Mouse (Mus musculus): Measurements from ENCODE around the gene Kcnh4. TPM values are rescaled to one million over a fixed set of nuclear protein-coding genes. Genes with fewer than 3 reads are reported as not detected.

Kcnh4 gene
- polyA plus RNA-seq, 1 experiment = not detected

GRCm38 (mm10) chr11:100721776-100722492 is 37.8 kb downstream of the Kcnh4 start:
- Histone ChIP-seq H3K79me2 (ENCODE audit: control insufficient read depth, insufficient read depth) (peaks cover 80% of the 10 kb centered on the region), H3K79me3 (ENCODE audit: low read depth) (peaks cover 43% of the 10 kb centered on the region), H3K36me3 (ENCODE audit: control insufficient read depth, insufficient read depth) (peaks cover 38% of the 10 kb centered on the region), H3K4me3 (ENCODE audit: insufficient read depth, poor library complexity, severe bottlenecking) (no peak overlapping the region), H3ac (ENCODE audit: control insufficient read depth, insufficient read length, low read depth) (no peak overlapping the region), H3K27me3 (ENCODE audit: control insufficient read depth, insufficient read depth, insufficient read length) (no peaks in the 10 kb centered on the region)
- TF ChIP-seq CEBPB (IDR thresholded peaks at IDR 0.05; ENCODE audit: low read depth) (no peak), USF1 (IDR thresholded peaks at IDR 0.05; ENCODE audit: low read depth) (no peak), CTCF (IDR thresholded peaks at IDR 0.05; ENCODE audit: control insufficient read depth, insufficient read depth, insufficient read length) (no peak), MYOG (IDR thresholded peaks at IDR 0.05; ENCODE audit: control insufficient read depth, extremely low read depth, insufficient read length) (no peak), MAX (IDR thresholded peaks at IDR 0.05) (no peak), MYOD1 (IDR thresholded peaks at IDR 0.05; ENCODE audit: control insufficient read depth, insufficient read length, low read depth) (no peak), FOSL1 (IDR thresholded peaks at IDR 0.05; ENCODE audit: insufficient read depth, low read length, poor library complexity, severe bottlenecking) (no peak)

GRCm38 (mm10) chr11:100721254-100721653 is 38.5 kb downstream of the Kcnh4 start:
- no peaks in the 10 kb centered on the region for H3K27me3 ChIP-seq (ENCODE audit: control insufficient read depth, insufficient read depth, insufficient read length)
- peaks cover 73% of the 10 kb centered on the region for H3K79me2 ChIP-seq (ENCODE audit: control insufficient read depth, insufficient read depth)
- no peak overlapping the region for H3K4me3 ChIP-seq (ENCODE audit: insufficient read depth, poor library complexity, severe bottlenecking)
- H3K36me3 ChIP-seq (ENCODE audit: control insufficient read depth, insufficient read depth) = peaks cover 42% of the 10 kb centered on the region
- TF ChIP-seq FOSL1 (IDR thresholded peaks at IDR 0.05; ENCODE audit: insufficient read depth, low read length, poor library complexity, severe bottlenecking) (no peak), USF1 (IDR thresholded peaks at IDR 0.05; ENCODE audit: low read depth) (no peak), CTCF (IDR thresholded peaks at IDR 0.05; ENCODE audit: control insufficient read depth, insufficient read depth, insufficient read length) (no peak), MAX (IDR thresholded peaks at IDR 0.05) (no peak), MYOG (IDR thresholded peaks at IDR 0.05; ENCODE audit: control insufficient read depth, extremely low read depth, insufficient read length) (no peak), MYOD1 (IDR thresholded peaks at IDR 0.05; ENCODE audit: control insufficient read depth, insufficient read length, low read depth) (no peak), CEBPB (IDR thresholded peaks at IDR 0.05; ENCODE audit: low read depth) (no peak)
- H3ac ChIP-seq (ENCODE audit: control insufficient read depth, insufficient read length, low read depth) = peak overlapping the region; percentile 35
- H3K79me3 ChIP-seq (ENCODE audit: low read depth) = peaks cover 40% of the 10 kb centered on the region

GRCm38 (mm10) chr11:100720345-100720744 is 39.4 kb downstream of the Kcnh4 start:
- Histone ChIP-seq H3K36me3 (ENCODE audit: control insufficient read depth, insufficient read depth) (peaks cover 46% of the 10 kb centered on the region), H3K4me3 (ENCODE audit: insufficient read depth, poor library complexity, severe bottlenecking) (no peak overlapping the region), H3K27me3 (ENCODE audit: control insufficient read depth, insufficient read depth, insufficient read length) (no peaks in the 10 kb centered on the region), H3K79me2 (ENCODE audit: control insufficient read depth, insufficient read depth) (peaks cover 64% of the 10 kb centered on the region), H3ac (ENCODE audit: control insufficient read depth, insufficient read length, low read depth) (no peak overlapping the region), H3K79me3 (ENCODE audit: low read depth) (peaks cover 36% of the 10 kb centered on the region)
- TF ChIP-seq CEBPB (IDR thresholded peaks at IDR 0.05; ENCODE audit: low read depth) (no peak), FOSL1 (IDR thresholded peaks at IDR 0.05; ENCODE audit: insufficient read depth, low read length, poor library complexity, severe bottlenecking) (no peak), CTCF (IDR thresholded peaks at IDR 0.05; ENCODE audit: control insufficient read depth, insufficient read depth, insufficient read length) (no peak)

GRCm38 (mm10) chr11:100719893-100720292 is 39.8 kb downstream of the Kcnh4 start:
- no peak overlapping the region for H3ac ChIP-seq (ENCODE audit: control insufficient read depth, insufficient read length, low read depth)
- H3K79me3 ChIP-seq (ENCODE audit: low read depth) = peaks cover 32% of the 10 kb centered on the region
- H3K27me3 ChIP-seq (ENCODE audit: control insufficient read depth, insufficient read depth, insufficient read length) = no peaks in the 10 kb centered on the region
- H3K79me2 ChIP-seq (ENCODE audit: control insufficient read depth, insufficient read depth) = peaks cover 60% of the 10 kb centered on the region
- H3K4me3 ChIP-seq (ENCODE audit: insufficient read depth, poor library complexity, severe bottlenecking) = no peak overlapping the region
- TF ChIP-seq MYOD1 (IDR thresholded peaks at IDR 0.05; ENCODE audit: control insufficient read depth, insufficient read length, low read depth) (no peak), CEBPB (IDR thresholded peaks at IDR 0.05; ENCODE audit: low read depth) (no peak), USF1 (IDR thresholded peaks at IDR 0.05; ENCODE audit: low read depth) (no peak), CTCF (IDR thresholded peaks at IDR 0.05; ENCODE audit: control insufficient read depth, insufficient read depth, insufficient read length) (no peak), MAX (IDR thresholded peaks at IDR 0.05) (no peak)
- peaks cover 43% of the 10 kb centered on the region for H3K36me3 ChIP-seq (ENCODE audit: control insufficient read depth, insufficient read depth)

- Histone ChIP-seq H3ac (ENCODE audit: control insufficient read depth, insufficient read length, low read depth) (no peak overlapping the region), H3K79me2 (ENCODE audit: control insufficient read depth, insufficient read depth) (peaks cover 54% of the 10 kb centered on the region), H3K79me3 (ENCODE audit: low read depth) (peaks cover 28% of the 10 kb centered on the region), H3K27me3 (ENCODE audit: control insufficient read depth, insufficient read depth, insufficient read length) (no peaks in the 10 kb centered on the region), H3K4me3 (ENCODE audit: insufficient read depth, poor library complexity, severe bottlenecking) (no peak overlapping the region), H3K36me3 (ENCODE audit: control insufficient read depth, insufficient read depth) (peaks cover 45% of the 10 kb centered on the region)
- TF ChIP-seq USF1 (IDR thresholded peaks at IDR 0.05; ENCODE audit: low read depth) (no peak), CTCF (IDR thresholded peaks at IDR 0.05; ENCODE audit: control insufficient read depth, insufficient read depth, insufficient read length) (no peak), MYOD1 (IDR thresholded peaks at IDR 0.05; ENCODE audit: control insufficient read depth, insufficient read length, low read depth) (no peak), MYOG (IDR thresholded peaks at IDR 0.05; ENCODE audit: control insufficient read depth, extremely low read depth, insufficient read length) (no peak), MAX (IDR thresholded peaks at IDR 0.05) (no peak)
Observed at GRCm38 (mm10) chr11:100719312-100719711, 40.4 kb downstream of the Kcnh4 start.

- Histone ChIP-seq H3K79me3 (ENCODE audit: low read depth) (peaks cover 25% of the 10 kb centered on the region), H3K36me3 (ENCODE audit: control insufficient read depth, insufficient read depth) (peaks cover 49% of the 10 kb centered on the region), H3K27me3 (ENCODE audit: control insufficient read depth, insufficient read depth, insufficient read length) (no peaks in the 10 kb centered on the region), H3K4me3 (ENCODE audit: insufficient read depth, poor library complexity, severe bottlenecking) (no peak overlapping the region), H3K79me2 (ENCODE audit: control insufficient read depth, insufficient read depth) (peaks cover 49% of the 10 kb centered on the region), H3ac (ENCODE audit: control insufficient read depth, insufficient read length, low read depth) (no peak overlapping the region)
- TF ChIP-seq MYOG (IDR thresholded peaks at IDR 0.05; ENCODE audit: control insufficient read depth, extremely low read depth, insufficient read length) (no peak), MYOD1 (IDR thresholded peaks at IDR 0.05; ENCODE audit: control insufficient read depth, insufficient read length, low read depth) (no peak), MAX (IDR thresholded peaks at IDR 0.05) (no peak), FOSL1 (IDR thresholded peaks at IDR 0.05; ENCODE audit: insufficient read depth, low read length, poor library complexity, severe bottlenecking) (no peak), USF1 (IDR thresholded peaks at IDR 0.05; ENCODE audit: low read depth) (no peak), CEBPB (IDR thresholded peaks at IDR 0.05; ENCODE audit: low read depth) (no peak), CTCF (IDR thresholded peaks at IDR 0.05; ENCODE audit: control insufficient read depth, insufficient read depth, insufficient read length) (no peak)
Observed at GRCm38 (mm10) chr11:100718866-100719265, 40.9 kb downstream of the Kcnh4 start.

Measured in C2C12 (cell line).